Mouse (Mus musculus): ENCODE measurements around the gene Arsk. TPM values are rescaled to one million over a fixed set of nuclear protein-coding genes. Genes with fewer than 3 reads are reported as not detected.

The Arsk gene
- polyA plus RNA-seq, 1 experiment from 2014 or later, result 3.7 TPM

DNA sequence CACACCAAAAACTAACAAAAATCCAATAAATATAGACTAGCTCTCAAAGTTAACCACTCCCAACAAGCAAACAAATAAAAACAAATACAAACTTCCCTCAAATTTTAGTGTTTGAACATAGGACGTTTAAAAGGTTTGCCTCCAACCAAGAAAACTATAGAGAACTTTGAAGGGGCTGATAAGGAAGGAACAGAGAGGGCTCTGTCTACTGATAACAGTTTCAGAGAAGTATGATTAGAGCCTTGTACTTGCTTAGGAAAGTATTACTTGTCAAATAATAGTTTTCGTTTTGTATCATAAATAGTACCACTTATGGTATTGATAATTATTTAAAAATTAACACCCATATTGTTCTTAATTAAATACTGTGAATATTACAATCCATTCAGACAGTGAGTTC lies 83.9 kb downstream of the Arsk start:
- Histone ChIP-seq H3K4me1 (ENCODE audit: control insufficient read depth, insufficient read depth, low read length) (peaks cover 2% of the 10 kb centered on the region), H3K27me3 (ENCODE audit: control insufficient read depth, insufficient read depth, low read length) (no peaks in the 10 kb centered on the region), H3K36me3 (ENCODE audit: control insufficient read depth, insufficient read depth) (no peaks in the 10 kb centered on the region), H3K9me3 (replicated peaks; ENCODE audit: control insufficient read depth, low read length) (no peaks in the 10 kb centered on the region), H3K4me2 (ENCODE audit: low read depth, low read length) (no peak overlapping the region), H3K9ac (ENCODE audit: low read length) (no peak overlapping the region), H3K4me3 (ENCODE audit: low read length) (no peak overlapping the region), H3K27ac (ENCODE audit: low read length) (no peak overlapping the region)
- WGBS, result 43% methylated on average over 2 of the region's 2 CpGs
- ATAC-seq (replicated peaks; ENCODE audit: extremely low read depth, insufficient read depth, low FRiP score), result no peak

Other genes starting within 250 kb of the Arsk start
- gene Rhobtb3, start 154.7 kb downstream of the Arsk start, polyA plus RNA-seq (2015; fragmentation: Nextera tagmentation; extraction: Ambion mirVana), result 16.4 and 19.7 TPM in 2 replicates
- 0.14 and 0.37 TPM in 2 replicates for gene Spata9, start 131.5 kb downstream of the Arsk start, polyA plus RNA-seq (2015; fragmentation: Nextera tagmentation; extraction: Ambion mirVana)
- gene Rfesd, start 79.9 kb downstream of the Arsk start, polyA plus RNA-seq (2015; fragmentation: Nextera tagmentation; extraction: Ambion mirVana), result 11.7 and 12.0 TPM in 2 replicates
- 0.08 TPM in 1 of 2 replicates, not detected in the other for gene Gpr150, start 41.7 kb downstream of the Arsk start, polyA plus RNA-seq (2015; fragmentation: Nextera tagmentation; extraction: Ambion mirVana)
- 7.6 and 8.0 TPM in 2 replicates for gene Ttc37, start 74 bp upstream of the Arsk start, polyA plus RNA-seq (2015; fragmentation: Nextera tagmentation; extraction: Ambion mirVana)
- 0.21 TPM in 1 of 2 replicates, not detected in the other for gene Fam81b, start 206.4 kb upstream of the Arsk start, polyA plus RNA-seq (2015; fragmentation: Nextera tagmentation; extraction: Ambion mirVana)